Mouse (Mus musculus): ENCODE data around the gene Fzd2. TPM values are rescaled to one million over a fixed set of nuclear protein-coding genes. Genes with fewer than 3 reads are reported as not detected.
"Not testable (repeated sequence)": the region's sequence is repeated elsewhere in the genome, so short reads cannot be mapped to it uniquely, and the experiment has no call there.

The Fzd2 gene
- total and polyA plus RNA-seq, 3 experiments: not detected

DNA sequence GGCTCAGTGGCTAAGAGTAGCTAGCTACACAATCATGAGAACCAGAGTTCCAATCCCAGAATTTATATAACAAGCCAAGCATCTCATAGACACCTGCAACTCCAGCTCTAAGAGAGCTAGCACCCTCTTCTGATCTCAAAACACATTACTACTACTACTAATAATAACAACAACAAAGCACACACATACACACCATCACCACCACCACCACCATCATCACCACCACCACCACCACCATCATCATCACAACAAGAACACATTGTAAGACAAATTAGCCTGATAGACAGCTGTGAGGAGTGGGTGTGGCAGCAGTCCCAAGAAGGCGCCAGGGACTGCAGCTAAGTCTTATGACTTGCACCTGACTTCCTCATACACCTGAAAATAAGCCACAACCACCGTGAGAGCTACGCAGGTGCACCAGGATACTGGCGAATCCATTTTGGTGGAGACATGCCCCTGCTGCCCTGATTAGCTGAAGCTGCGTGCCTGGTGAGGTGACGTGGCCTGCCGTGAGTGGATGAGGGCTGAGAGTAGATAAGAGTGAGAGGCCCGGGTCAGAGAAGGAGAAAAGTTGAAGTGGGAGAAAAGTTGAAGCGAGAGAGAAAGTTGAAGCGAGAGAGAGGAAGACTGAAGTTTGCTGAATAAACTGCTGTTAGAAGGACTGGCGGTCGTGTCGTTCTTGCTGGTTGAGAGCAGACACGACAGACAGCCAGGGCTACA, 39.1 kb upstream of the Fzd2 start:
- Histone ChIP-seq H3K4me1 (ENCODE audit: control insufficient read depth in 1 of 2, insufficient read depth in 2 of 2, low read length in 2 of 2) (peaks cover 15 to 21% of the 10 kb centered on the region in 2 experiments), H3K4me3 (ENCODE audit: control insufficient read depth in 1 of 2, insufficient read depth in 1 of 2, low read depth in 2 of 2, low read length in 2 of 2) (peak overlapping the region; percentile 53 to 61), H3K27ac (ENCODE audit: control insufficient read depth, low read depth, low read length) (peak overlapping the region; percentile 98), H3K9ac (ENCODE audit: control insufficient read depth, low read depth, low read length, poor library complexity, severe bottlenecking) (peak overlapping the region; percentile 84), H3K36me3 (ENCODE audit: control insufficient read depth in 1 of 2, insufficient read depth in 2 of 2, low read length in 2 of 2) (peaks cover 0 to 25% of the 10 kb centered on the region in 2 experiments; a peak in 2 of 4 replicates)
- TF ChIP-seq MAX (IDR thresholded peaks at IDR 0.05; ENCODE audit: low read length) (peak; percentile 17; the same call in 1 of the 2 replicates), GATA1 (IDR thresholded peaks at IDR 0.05; ENCODE audit: low read depth, low read length) (peak; percentile 74), EP300 (IDR thresholded peaks at IDR 0.05; ENCODE audit: low read depth in 1 of 2, low read length in 2 of 2) (peak in 1 of 2 experiments; percentile 35; a peak in 1 of 4 replicates), ZMIZ1 (IDR thresholded peaks at IDR 0.05; ENCODE audit: low read depth, low read length) (peak; percentile 92), TCF12 (IDR thresholded peaks at IDR 0.05; ENCODE audit: low read depth, low read length) (peak; percentile 54), POLR2A (IDR thresholded peaks at IDR 0.05; ENCODE audit: control insufficient read depth in 1 of 2, insufficient read depth in 1 of 2, low read depth in 1 of 2, low read length in 2 of 2, poor library complexity in 1 of 2) (peak in 1 of 2 experiments; percentile 93; a peak in 2 of 4 replicates), MXI1 (IDR thresholded peaks at IDR 0.05; ENCODE audit: low read depth, low read length) (0 out of 2 replicates have a peak, but pooled peaks have one; percentile 4), NELFE (IDR thresholded peaks at IDR 0.05; ENCODE audit: low read depth, low read length) (peak; percentile 79), POLR2AphosphoS2 (IDR thresholded peaks at IDR 0.05; ENCODE audit: low read length) (peak; percentile 75), NRF1 (IDR thresholded peaks at IDR 0.05; ENCODE audit: insufficient read depth, low read depth, low read length, poor library complexity, severe bottlenecking) (peak; percentile 42; the same call in 1 of the 2 replicates), ETS1 (IDR thresholded peaks at IDR 0.05; ENCODE audit: low read depth, low read length) (peak; percentile 49; the same call in 1 of the 2 replicates), SIN3A (IDR thresholded peaks at IDR 0.05; ENCODE audit: low read length) (peak; percentile 28; the same call in 1 of the 2 replicates), TBP (IDR thresholded peaks at IDR 0.05; ENCODE audit: low read depth, low read length) (peak; percentile 91), HCFC1 (IDR thresholded peaks at IDR 0.05; ENCODE audit: low read depth, low read length) (peak; percentile 65)
- not testable (repeated sequence) for H3K9me3 ChIP-seq (replicated peaks; ENCODE audit: insufficient read depth, low read length); H3K27me3 ChIP-seq (ENCODE audit: control insufficient read depth in 1 of 2, insufficient read depth in 2 of 2, low read length in 2 of 2); H3K79me2 ChIP-seq (ENCODE audit: control insufficient read depth, insufficient read depth, low read length, poor library complexity)
- DNase-seq (ENCODE audit: low read depth, low spot score): peak; percentile 85

DNA sequence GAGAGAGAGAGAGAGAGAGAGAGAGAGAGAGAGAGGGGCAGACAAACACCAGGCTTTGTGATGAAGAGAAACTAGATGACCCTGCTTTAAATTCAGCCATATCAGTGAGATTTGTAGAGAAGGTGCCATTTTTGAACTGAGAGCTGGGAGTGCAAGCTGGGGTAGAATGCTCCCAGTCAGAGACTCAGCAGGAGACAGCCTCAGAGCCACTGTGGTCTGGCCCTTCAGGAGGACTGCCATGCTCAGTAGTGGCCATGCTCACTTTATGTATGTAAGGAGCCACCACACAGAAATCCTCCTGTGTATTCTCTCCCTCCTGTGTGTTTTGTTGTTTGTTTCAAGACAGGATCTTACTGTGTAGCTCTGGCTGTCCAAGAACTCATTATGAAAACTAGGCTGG, 38.5 kb upstream of the Fzd2 start:
- H3K4me1 ChIP-seq (ENCODE audit: control insufficient read depth in 1 of 2, insufficient read depth in 2 of 2, low read length in 2 of 2): peaks cover 15 to 21% of the 10 kb centered on the region in 2 experiments
- no peaks in the 10 kb centered on the region for H3K9me3 ChIP-seq (replicated peaks; ENCODE audit: insufficient read depth, low read length)
- H3K27me3 ChIP-seq (ENCODE audit: control insufficient read depth in 1 of 2, insufficient read depth in 2 of 2, low read length in 2 of 2): no peaks in the 10 kb centered on the region
- H3K36me3 ChIP-seq (ENCODE audit: control insufficient read depth in 1 of 2, insufficient read depth in 2 of 2, low read length in 2 of 2): peaks cover 0 to 25% of the 10 kb centered on the region in 2 experiments; a peak in 2 of 4 replicates
- peak overlapping the region; percentile 53 to 61 for H3K4me3 ChIP-seq (ENCODE audit: control insufficient read depth in 1 of 2, insufficient read depth in 1 of 2, low read depth in 2 of 2, low read length in 2 of 2)
- H3K9ac ChIP-seq (ENCODE audit: control insufficient read depth, low read depth, low read length, poor library complexity, severe bottlenecking): peak overlapping the region; percentile 84
- H3K27ac ChIP-seq (ENCODE audit: control insufficient read depth, low read depth, low read length): peak overlapping the region; percentile 98
- peaks cover 2% of the 10 kb centered on the region; the same call in 1 of the 2 replicates for H3K79me2 ChIP-seq (ENCODE audit: control insufficient read depth, insufficient read depth, low read length, poor library complexity)
- peak; percentile 80 for DNase-seq (ENCODE audit: low read depth, low spot score)
- no peak for TF ChIP-seq USF2 (IDR thresholded peaks at IDR 0.05; ENCODE audit: borderline replicate concordance in 1 of 2, insufficient read depth in 1 of 2, low read depth in 1 of 2, low read length in 2 of 2)
- no peak for TF ChIP-seq GABPA (IDR thresholded peaks at IDR 0.05; ENCODE audit: low read depth, low read length)
- TF ChIP-seq POLR2A (IDR thresholded peaks at IDR 0.05; ENCODE audit: control insufficient read depth in 1 of 2, insufficient read depth in 1 of 2, low read depth in 1 of 2, low read length in 2 of 2, poor library complexity in 1 of 2): peak in 1 of 2 experiments; percentile 5; a peak in 1 of 4 replicates
- no peak for TF ChIP-seq BHLHE40 (IDR thresholded peaks at IDR 0.05; ENCODE audit: borderline replicate concordance, low read depth, low read length)
- no peak for TF ChIP-seq NELFE (IDR thresholded peaks at IDR 0.05; ENCODE audit: low read depth, low read length)
- peak; percentile 76; the same call in 1 of the 2 replicates for TF ChIP-seq JUND (IDR thresholded peaks at IDR 0.05; ENCODE audit: low read depth, low read length)
- TF ChIP-seq ELF1 (IDR thresholded peaks at IDR 0.05; ENCODE audit: low read depth, low read length): no peak
- TF ChIP-seq CHD1 (IDR thresholded peaks at IDR 0.05; ENCODE audit: low read depth, low read length): no peak
- TF ChIP-seq MAX (IDR thresholded peaks at IDR 0.05; ENCODE audit: low read length): peak; percentile 12; the same call in 1 of the 2 replicates
- no peak for TF ChIP-seq SIN3A (IDR thresholded peaks at IDR 0.05; ENCODE audit: low read length)
- no peak for TF ChIP-seq RAD21 (IDR thresholded peaks at IDR 0.05; ENCODE audit: low read depth, low read length)

Data from MEL (cell line).